Mouse (Mus musculus): ENCODE measurements at regions not wholly inside any gene's neighbourhood (a gene's known extent, or its start where the extent isn't known, plus 50 kb on each side); places are given as distances from the start of the nearest gene placed in this dataset.

DNA sequence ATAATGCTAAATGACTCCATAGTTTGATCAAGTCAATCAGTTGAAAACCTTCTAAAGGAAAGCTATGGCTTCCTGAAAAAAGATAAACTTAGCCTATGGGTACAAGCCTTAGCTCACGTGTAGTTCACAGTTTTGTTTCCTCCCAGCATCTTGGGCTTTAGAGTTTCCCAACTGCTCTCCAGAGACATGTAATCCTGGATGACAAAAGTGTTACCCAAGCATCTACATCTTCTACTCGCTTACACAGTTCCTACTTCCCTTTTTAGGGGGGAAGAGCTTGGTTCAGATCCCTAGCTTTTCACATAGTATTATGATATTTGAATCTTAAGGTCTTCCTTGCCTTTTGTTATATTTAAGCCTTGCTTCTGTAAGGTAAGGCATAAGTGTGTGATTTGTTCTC lies 157.5 kb upstream of the Brinp3 start:
- TF ChIP-seq CTCF (conservative IDR thresholded peaks at IDR 0.05; ENCODE audit: low read length) (no peak), POU5F1 (IDR thresholded peaks at IDR 0.05; ENCODE audit: borderline replicate concordance, low read length) (no peak), NANOG (IDR thresholded peaks at IDR 0.05; ENCODE audit: borderline replicate concordance, low read length) (no peak)

Measured in E14TG2a.4 (cell line).